Mouse (Mus musculus): ENCODE measurements around the gene Cap2.

Cap2 gene

DNA sequence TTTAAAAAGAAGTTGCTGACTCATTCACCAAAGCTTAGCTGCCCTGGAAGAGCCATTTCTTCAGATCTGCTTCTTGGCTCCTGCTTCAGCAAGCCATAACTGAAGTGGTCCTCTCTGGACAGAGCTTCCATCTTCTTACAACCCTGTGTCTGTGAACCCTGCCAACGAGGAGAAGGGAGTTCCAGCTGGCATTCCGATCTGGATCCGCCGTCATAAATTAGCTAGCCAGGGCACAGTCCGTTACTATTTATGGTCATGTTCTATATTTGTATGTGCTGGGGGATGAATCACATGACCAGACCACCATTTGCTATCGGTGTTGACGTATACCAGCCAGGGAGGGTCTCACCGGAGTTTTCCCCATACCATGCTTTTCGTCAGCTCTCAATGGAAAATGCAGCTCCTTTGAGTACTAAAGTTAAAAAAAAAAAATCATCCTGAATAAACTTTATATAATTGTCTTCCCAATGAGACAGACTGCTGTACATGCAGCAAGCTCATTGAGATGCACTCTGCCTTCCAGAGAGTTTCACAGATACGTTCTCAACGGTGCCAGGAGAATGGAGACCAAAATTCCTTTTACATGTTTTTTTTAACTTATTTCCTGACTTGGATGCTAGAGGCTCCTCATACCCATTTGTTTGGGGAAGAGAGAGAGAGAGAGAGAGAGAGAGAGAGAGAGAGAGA lies 70.5 kb downstream of the Cap2 start:
- no peak for DNase-seq

DNA sequence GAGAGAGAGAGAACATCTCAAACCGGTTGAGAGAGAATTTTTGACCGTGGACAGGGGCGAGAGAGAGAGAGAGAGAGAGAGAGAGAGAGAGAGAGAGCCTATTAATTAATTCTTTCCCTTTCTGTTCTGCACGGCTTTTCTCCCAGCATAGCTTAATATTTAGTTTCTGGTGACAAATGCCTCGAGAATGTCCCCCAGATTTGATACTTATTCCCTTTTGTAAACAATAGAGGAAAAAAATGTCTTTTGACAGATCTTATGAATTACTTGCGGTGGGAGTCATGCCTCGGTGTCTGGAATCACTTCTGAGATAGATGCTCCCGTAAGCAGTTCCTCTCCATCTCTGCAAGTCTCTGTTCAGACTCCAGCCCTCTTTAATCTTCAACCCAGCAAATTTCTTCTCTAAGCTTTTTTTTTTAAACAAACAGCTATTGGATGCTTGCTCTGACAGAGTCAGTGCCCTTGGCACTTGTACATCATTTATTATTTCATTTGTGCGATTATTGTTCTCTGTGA lies 71.1 kb downstream of the Cap2 start:
- no peak for DNase-seq

DNA sequence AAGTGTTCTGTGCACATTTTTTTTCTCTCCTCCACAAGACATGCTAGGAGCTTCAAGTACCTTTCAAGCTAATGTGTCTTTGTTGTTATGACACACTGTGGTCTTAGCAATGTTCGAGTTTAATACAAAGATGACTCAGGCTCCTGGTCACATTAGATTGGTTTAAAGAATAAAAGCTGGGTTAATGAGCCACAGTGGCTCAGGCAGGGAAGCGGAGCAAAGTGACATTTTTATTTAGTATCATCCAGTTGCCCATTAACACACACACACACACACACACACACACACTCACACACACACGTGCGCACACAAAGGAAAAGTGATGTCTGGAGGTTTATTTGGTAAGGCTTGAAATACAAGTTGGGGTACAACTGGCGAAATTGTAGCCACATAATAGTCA lies 72.6 kb downstream of the Cap2 start:
- DNase-seq = peak in 1 of 2 experiments; percentile 27

DNA sequence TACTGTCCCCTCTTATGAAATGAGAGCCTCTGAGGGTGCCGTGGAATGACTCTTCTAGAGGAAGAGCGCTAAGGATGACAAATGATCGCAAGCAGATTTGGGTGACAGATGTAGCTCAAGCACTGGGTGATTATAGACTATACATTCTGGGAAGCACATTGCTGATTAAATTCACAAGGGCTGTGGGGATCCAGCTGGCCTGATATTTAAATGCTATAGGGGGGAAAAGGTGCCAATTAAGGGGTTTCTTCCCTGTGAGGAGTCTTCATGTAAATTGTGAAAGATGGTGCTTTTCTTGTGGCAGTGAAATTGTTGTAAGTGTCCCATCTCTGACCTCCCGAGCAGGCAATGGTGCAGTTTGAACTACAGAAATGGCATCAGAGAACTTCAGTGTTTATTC lies 73.1 kb downstream of the Cap2 start:
- no peak for DNase-seq

DNA sequence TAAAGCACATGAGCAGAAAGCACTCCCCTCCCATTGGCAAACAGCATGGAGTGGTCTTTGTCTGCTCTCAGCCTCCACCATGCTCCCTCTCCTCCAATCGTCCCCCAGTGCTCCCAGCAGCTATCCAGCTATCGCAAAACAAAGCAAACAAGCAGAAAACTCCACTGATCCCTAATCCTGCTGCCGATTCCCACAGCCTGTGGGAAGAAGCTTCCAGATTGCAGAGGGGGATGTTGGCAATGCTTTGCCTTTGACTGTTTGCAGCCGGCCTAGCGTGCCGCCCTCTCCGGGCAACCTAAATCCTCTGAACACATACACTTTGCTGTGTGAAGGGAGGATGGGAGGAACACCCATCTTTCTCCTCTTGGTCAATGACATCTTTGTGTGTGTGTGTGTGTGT lies 83.2 kb downstream of the Cap2 start:
- DNase-seq = no peak

DNA sequence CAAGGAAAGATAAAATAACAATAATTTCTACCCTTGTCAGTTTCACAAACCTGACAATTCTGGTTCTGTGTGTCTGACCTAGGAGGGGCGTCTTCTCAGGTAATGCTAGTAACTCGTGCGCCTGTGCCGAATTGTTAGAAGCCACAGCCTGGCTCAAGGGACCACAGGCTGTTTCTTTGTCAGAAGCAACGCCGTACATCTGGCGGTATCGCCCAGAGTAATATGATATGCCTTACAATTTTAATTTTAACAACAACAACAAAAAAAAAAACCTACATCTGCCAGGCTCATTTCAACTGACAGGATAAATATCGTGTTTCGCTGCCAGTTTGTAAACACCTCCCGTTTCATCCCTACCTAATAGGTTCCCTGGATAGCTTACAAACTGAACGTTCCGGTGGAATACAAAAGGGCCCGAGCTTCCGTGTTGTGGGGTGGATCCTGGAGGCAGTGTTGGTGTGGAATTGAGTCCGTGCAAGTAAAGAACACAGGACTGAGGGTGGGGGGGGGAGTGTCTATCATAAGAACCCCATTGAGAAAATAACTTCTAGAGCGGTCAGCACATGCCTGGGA lies 86.2 kb downstream of the Cap2 start:
- DNase-seq = no peak

DNA sequence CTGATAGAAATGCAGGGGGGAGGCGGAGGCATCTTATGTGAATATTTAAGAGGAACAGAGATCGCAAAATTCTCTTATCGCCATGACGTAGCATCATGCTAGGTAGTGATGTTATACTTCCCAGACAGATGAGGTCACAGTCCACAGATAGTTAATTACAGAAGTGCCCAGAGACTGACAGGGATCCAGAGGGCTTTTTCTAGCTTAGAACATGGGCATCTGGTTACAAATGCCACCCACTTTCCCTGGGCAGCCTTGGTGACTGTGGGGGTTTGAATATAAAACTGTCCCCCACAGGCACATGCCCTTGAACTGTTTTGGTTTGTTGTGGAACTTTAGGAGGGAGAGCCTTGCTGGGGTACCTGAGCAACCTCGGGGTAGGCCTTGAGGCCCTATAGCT lies 87.0 kb downstream of the Cap2 start:
- DNase-seq = no peak

DNA sequence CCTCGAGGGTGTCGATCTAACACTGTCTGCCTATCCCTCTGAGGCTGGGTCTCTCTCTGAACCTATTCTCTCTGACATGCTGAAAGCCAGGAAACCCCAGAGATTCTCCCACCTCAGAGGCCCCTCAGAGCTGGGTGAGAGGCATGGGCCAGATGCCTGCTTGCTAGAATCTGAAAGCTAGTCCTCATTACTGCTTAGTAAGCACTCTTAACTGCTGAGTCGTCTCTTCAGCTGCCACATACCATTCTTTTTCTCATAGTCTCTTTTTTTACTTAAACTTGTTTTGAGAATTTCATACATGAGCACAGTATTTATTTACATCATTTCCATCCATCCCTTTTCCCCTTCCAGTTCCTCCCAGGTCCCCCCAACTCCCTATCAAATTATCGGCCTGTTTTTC lies 89.2 kb downstream of the Cap2 start:
- DNase-seq = no peak

DNA sequence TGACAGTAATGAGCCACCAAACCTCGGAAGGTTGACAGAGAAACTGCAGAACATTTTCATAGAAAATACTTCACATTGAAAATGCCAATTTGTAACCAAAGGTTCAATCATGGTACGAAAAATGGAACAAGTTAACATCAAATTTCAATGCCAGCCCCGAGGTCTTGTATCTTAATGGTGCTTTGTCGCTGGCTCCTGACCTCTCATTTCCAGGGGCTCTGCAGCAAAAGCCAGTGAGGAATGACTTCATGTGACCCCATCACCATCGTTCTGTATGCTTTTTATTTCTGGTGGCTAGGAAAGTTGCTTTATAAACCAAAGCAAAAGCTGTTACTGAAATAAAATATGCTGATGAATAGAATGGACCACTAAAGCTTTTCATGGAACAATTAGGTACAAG lies 99.0 kb downstream of the Cap2 start:
- no peak for DNase-seq

DNA sequence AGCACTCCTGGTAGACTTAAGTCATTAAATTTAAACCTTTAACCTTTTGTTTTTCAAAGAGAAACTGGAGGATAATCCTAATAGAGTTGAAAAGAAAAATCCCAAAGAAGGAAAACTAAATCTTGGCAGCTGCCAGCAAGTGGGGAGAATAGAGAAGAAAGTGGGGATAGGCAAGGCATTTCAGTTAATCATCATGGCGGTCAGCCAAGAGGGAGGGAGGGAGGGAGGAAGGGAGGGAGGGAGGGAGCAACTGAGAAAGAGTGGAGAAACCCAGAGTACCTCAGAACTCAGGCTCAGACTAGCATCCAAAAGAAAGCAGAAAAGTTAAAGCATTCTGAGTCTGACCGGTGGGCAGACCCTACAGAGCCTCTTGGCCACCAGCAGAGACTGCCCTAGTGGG lies 99.7 kb downstream of the Cap2 start:
- no peak for DNase-seq

DNA sequence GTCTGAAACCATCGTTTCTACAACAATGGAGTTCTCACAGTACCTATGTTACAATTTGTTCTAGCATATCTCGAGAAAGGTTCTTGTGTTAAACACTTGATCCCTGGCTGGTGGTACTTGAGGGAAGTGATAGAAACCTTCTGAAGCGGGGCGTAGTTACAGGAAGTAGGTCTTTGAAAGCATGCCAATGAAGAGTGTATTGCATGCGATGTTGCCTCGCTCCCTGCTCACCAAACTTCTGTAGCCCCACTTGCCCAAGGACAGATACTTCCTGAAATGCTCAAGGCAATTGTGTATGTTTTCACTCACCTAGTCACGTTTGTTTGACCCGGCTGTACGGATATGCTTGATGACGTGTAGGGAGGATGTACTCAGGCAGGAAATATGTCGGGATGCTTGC lies 101.0 kb downstream of the Cap2 start:
- DNase-seq = no peak

DNA sequence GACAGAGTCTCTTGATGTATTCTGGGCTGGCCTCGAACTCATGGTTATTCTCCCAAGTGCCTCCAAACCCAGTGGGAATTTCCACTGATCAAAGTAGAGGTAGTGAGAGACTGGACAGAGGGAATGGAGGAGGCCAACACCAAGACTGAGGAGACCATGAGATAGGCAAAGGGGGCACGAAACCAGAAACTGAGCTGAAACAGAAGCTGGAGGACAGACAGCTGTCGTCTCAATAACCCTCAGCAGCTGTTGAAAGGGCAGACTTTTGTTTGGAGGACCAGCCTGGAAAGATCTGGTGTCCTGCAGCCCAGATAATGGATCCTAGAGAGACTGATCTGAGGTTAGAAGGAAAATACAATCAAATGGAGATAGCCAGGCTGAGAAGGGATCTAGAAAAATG lies 109.4 kb downstream of the Cap2 start:
- no peak for DNase-seq

DNA sequence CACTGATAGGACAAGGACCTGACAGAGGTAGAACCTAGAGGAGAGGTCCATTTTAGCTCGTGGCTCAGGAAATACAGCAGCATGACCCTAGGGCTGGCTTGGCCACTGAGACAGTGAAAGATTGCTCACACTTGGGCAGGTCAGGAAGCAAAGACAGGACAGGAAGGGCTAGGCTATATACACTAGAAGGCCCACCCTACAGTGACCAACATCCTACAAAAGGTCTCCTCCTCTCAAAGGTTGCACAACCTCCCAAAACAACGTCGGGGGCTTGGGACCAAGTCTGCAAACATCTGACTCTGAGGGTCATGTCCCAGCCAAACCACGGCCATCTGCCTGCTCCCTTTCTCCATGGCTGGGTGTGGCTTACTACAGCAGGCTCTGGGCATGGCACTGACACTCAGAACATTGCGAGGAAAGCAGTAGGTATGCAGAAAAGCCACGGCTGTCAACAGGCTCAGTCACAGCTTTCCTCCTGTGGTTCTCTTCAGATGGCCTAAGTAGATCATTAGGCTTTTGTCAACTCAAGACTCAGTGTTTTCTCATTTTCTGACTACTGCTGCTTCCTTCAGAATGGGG lies 112.1 kb downstream of the Cap2 start:
- DNase-seq = no peak

DNA sequence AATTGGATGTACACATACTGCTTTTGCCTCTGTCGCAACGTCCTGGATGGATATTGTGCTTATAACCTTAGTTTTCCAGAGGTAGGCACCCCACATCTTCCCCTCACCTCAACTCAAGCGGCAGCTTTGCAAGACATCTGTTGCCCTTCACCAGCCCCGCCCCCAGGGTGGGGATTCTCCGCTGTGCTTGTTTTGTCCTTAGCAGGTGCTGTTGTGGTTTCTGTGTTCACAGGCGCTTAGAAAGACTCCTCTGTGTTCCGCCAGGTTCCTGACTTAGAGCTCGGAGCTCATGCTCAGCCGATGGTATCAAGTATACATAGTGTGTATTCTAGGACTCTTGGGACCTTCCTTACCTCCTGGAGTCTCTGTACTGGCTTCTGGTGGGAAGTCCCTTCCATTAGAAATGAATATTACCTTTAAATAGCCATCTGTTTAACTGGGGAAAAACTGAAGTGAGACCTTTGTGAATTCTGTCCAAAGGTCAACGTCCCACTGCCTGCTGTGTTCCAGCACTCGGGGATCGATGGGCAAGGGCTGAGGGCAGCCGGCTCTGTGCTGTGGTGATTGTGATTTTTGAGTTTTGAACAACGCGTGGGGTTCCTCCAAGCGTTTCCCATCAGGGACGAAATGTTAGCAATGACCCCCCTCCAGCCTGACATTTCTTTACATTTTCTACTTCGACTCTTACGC lies 115.2 kb downstream of the Cap2 start:
- DNase-seq = no peak

DNA sequence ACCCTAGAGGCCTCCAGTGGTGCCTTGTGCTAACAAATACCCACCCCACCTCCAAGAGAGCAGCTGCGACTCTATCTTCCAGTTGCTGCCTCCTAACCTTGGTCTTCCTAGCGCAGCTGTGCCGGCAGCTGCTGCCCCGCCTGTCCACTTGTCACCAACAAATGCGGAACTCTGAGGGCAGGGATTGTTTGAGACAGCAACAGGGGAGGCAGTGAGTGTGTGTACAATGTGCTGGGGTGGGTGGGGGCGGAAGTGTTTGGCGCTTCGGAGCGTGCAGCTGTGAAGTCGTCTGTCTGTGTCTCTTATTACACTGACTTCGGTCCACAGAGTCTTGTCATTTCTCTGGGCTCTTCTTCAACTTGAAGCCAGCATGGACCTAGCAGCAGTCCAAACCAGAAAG lies 118.0 kb downstream of the Cap2 start:
- peak; percentile 32 to 49 for DNase-seq

DNA sequence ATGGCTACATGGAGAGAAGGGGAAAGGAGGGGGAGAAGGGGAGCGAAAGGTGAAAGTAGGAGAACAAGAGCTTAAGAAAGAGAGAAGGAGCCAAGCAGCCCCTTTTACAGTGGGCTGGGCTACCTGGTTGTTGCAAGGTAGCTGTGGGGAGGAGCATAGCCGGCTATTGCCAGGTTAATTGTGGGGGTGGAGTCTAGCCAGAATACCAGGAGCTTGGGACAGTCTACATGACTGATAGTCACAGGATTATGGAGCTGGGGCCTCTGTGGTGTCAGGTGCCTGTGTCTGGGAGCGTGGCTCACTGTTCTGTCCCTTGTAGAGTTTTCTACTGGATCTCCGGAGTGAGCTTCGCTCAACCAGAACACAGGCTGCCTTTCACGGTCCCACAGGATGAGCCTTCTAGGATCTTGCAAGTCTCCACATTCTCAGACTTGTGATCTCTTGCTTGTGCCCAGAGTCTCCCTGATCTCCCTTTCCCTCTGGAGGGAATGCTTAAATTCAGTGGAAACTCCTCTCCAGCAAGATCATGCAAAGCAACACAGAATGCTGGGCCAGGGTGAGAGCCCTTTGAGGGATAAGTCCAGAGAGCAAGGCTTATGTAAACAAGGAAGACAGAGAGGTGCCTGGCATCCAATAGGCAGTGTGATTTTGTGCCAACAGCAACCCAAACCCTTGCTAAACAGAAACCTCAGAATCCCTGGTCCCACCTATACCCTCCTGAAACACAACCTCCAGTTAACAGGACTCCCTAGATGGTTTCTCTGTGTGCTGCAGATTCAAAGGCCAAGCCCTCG lies 119.5 kb downstream of the Cap2 start:
- DNase-seq = no peak

DNA sequence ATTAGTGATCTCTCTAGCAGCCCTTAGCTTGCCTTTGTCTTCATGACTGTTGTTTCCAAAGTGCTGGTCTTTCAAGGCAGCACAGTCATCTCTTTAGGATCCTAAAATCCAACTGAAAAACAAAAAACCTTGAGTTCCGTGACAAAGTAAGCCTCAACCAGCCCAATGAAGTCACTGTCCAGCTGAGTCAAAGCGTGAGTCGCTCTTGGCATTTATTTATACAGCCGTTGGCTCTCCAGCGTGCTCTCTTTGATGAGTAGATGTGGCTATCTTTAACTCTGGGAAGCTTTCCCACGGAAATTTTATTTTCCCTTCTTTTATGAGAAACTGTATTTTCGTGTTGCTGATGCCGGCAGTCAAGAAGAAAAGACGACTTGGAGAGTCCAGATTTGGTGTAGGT lies 125.0 kb downstream of the Cap2 start:
- DNase-seq = no peak

DNA sequence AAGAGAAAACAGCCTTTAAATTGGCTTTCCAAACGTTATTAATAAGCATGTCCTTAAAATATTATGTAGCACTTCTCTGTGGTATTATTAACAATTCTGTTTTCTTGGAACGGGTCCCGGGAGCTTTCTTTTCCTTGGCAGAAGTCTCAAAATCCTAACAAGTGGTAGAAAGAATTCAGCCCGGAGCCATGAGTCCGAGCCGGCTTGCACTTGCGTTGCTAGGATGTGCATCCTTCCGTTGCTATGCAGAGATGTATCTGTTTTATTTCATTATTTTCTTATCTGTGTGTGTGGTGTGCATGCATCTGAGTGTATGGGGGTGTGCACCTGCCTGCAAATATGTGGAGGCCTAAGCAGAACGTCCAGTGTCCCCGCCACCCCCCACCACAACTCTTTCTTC lies 126.2 kb downstream of the Cap2 start:
- peak; percentile 52 for DNase-seq

DNA sequence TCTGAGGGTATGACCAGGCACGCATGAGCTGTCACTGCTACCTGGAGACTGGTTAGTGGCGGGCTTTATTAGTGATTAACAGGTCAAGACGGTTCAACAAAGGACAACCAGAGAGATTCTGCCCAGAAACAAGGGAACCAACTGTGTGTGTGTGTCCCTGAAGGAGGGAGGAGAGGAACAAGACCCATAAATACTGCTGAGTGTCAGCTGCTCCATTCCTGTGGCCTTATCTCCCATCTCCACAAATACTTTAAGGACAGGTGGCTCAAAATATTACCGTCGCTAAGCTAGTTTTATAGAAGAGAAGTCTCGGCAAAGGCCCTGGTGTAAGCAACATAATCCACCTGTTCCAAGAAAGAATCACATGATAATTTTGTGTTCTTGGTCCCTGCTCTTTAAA lies 127.7 kb downstream of the Cap2 start:
- DNase-seq = no peak

DNA sequence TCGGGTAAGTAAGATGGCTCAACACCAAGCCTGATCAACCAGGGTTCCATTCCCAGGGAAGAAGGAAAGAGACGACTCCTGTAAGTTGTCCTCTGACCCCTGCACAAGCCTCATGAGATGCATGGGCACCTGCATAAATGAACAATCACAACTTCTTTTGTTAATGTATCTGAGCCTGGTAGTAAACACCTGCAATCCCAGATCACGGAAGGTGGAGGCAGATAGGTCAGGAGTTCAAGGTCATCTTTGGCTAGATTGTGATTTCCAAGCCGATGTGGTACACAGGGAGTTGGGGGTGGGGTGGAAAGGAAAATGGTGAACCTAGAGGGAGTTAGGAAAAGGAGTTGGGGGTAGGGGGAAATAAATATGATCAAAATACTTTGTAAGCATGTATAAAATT lies 131.1 kb downstream of the Cap2 start:
- DNase-seq = no peak

DNA sequence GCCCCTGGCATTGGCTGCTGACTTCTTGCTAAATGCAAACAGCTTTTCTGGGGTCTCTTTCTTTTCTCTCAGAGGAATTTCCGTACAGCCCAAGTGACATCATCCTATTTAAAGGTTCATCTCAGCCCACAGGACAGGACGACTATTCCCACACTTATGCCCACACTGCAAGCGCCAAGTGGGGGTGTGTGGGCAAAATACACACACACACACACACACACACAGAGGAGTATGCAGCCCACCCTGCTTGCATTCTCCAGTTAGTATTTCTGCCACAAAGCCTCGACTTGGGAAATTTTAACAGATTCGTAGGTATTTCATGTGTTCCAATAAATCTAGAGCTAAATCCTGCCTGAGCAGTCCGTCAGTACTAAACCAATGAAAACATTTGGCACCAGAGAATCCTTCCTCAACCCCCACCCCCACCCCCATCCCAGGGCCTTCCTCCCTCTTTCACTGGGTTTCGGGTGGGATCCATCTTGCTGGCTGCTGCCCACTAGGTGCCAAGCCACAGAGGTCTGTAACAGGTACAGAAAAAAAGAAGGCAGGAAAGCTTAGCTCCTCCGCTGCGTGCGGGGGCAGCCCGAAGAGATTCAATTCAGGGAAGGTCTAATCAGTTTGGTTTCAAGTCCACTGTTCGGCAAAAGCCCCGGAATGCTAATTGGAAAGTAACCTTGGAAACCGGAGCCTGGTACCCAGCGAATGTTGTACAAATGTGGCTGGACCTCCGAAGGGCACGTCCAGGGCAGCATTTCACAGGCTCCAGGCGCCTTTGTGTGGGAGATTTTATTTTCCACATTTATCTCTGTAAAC lies 131.9 kb downstream of the Cap2 start:
- peak in 1 of 2 experiments; percentile 6 for DNase-seq

DNA sequence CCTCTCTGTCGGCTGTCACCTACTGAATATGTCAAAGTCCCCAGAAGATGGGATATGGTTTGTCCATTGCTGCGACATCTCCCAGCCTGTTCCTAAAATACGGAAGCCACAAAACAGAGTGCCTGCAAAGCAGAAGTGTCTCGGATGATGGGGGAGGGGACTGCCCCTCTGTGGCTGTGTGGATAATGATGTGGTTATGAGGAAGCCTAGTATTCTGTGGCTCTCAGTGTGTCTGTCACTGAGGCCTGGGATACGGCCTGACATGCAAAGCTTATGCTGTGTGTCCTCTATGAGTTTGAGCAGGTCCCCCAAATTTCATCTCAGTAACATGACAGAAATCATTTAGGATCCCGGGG lies 132.5 kb downstream of the Cap2 start:
- peak in 1 of 2 experiments; percentile 10 for DNase-seq

Measured in kidney, postnatal 4 days (tissue).